Mouse (Mus musculus) brain, embryonic 14.5 days (tissue): ENCODE data around the gene Tex22.

ENCODE experiments used
- CTCF ChIP-seq: fragments of 200-500 bp; IDR thresholded peaks from 2 replicates; pipeline ENCODE4 v1.5.1; 2012; ENCODE audit warnings: inconsistent platforms, mild to moderate bottlenecking, moderate library complexity, borderline replicate concordance; ENCODE audit not compliant: insufficient read depth, insufficient read length; ENCODE audit errors: extremely low read depth
- POLR2A ChIP-seq: fragments of 200-500 bp; IDR thresholded peaks from 2 replicates; pipeline ENCODE4 v1.6.1; 2012; ENCODE audit warnings: mild to moderate bottlenecking, inconsistent platforms, borderline replicate concordance; ENCODE audit not compliant: poor library complexity, insufficient read depth, insufficient read length, severe bottlenecking; ENCODE audit errors: extremely low read depth

GRCm38 (mm10) chr12:113030046-113030445 is 44.3 kb upstream of the Tex22 start:
- TF ChIP-seq CTCF, result no peak
- no peak for TF ChIP-seq POLR2A
